Mouse (Mus musculus): ENCODE measurements around the gene Rplp0.

The Rplp0 gene

DNA sequence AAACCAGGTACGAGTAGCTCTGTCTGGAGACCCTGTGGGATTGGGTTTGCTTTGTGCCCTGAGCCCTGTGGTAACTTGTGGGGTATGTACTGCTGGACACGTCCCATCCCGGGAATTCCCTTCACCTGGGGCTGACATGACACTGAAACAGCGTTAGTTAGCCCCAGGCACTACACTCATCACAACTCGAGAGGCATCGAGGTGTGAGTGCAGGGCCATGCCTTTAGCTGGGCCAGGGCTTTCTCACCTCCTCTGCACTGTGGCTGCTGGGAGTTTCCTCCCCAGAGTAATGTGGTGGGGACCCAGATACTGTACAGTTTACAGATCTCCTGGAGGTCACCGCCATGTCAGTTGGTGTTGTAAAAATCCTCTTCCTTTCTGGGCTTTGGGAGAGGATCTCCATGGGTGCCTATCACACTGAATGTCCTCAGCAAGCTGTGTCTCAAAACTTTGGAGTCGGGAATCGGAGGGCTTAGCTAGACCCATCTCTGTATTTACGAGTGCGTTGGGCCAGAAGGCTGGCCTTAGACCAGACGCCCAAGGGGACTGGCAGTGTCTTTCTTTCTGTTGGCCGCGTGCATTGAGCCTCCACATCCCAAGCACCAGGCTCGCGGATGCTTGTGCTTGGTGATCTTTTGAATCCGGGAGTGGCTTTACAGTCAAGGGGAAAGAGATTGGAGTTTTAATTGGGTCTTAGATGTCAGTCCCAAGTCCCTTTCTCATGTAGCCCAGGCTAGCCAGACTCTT lies 32.6 kb upstream of the Rplp0 start:
- no peak for DNase-seq (ENCODE audit: low spot score in 2 of 2)

DNA sequence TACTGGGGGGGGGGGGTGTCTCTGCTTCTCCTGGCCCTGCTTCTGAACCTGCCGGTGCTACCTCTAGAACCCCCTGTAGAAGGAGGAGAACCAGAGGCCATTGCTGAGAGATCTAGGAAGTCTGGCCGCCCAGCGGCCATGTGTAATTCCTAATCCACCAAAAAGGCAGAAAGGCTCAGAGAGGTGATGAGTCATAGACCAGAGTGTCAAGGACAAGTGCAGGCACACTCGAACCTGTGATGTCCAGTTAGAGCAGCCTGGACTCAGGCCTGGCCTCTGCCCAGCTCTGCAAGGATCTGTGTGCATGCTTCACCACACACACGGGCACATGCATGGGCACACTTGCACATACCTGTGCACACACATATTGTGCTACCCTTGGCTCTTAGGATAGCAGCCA lies 31.1 kb upstream of the Rplp0 start:
- no peak for DNase-seq (ENCODE audit: low spot score in 2 of 2)

DNA sequence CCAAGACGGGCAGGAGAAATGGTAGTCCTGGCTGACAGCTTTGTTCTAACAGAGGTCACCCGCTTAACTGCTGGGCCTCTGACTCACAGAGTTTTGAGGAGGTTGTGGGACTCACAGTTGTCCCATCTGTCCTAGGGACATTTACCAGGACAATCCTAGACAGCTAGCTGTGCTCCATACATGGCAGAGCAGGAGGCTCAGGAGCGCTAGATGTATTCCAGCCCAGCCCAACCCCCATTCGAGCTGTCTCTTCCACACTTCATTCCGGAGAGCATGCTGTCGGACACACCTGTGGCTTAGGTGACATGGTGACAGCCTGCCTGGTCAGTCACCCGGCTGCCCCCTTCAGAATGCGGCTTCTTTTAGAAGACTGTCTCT lies 29.9 kb upstream of the Rplp0 start:
- no peak for DNase-seq (ENCODE audit: low spot score in 2 of 2)

DNA sequence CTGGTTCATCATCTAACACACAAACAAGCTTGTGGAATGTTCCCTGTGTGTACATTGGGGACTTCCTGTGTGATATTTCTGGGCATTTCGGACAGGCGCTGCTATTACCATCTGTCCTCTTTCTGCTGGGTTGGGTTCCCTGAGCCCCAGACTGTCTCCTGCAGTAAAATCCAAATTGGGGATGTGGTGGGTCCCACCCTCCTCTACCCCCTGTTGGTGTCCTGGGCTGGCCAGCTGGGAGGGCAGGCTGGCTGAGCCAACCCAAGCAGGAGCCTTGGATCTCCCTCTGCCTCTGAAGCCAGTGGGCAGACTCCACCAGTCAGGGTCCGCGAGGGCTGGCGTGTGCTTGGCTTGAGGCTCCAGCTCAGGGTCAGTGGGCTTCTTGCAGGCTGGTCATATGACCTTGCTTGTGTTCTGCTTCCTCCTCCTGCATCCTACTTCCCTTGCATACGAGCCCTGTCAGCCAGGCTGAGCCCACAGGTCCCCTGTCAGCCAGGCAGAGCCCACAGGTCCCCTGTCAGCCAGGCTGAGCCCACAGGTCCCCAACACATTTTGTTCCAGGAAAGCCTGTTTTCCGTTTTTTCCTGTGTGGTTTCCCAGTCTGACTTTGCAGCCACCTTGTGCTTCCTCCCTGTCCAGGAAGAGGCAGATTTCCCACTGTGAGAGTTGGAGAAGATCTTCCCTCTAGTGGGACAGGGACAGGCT lies 29.4 kb upstream of the Rplp0 start:
- no peak for DNase-seq (ENCODE audit: low spot score in 2 of 2)

DNA sequence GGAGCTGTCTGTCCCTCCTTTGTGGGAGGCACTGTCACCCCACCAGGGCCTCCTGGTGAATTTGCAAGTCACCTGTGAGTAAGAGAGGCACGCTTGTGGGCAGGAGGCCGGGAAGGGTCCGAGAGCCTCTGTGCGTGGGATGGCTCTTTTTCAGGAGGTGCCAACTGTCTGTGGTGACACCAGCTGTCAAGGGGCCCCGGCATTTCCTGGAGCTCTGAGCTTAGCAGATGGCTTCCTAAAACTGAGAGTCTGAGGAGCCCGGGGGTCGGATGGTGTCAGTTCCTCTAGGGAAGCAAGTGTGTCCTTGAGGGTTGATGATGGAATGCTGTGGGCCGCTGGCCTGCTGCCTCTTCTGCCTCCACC lies 28.8 kb upstream of the Rplp0 start:
- DNase-seq (ENCODE audit: low spot score in 2 of 2) = peak; percentile 60 to 69

DNA sequence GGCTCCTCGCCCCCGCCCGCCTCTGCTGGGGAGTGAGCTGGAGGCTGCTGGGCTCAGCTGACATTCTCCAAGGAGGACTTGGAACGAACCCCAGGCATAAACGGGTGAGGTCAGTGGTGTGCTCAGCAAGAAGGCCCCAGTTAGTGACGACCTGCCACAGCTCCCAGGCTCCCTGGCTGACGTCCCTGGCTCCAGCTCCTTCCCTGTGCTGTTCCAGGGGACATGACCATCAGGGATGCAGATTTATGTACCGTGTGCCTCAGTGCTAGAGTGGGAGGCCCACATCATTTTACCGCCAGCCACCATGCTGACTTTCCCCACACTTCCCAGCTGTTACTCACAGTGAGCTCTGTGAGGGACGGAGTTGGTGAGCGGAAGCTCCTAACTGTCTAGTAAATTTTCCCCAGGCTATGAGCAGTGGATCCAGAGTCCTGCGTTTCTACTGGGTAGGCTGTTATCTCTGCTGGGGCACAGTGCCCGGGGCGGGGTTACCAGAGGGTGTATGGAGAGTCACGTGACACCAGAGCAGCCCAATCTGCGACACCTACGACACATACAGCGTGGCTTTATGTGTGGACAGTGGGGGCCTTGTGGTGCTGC lies 27.5 kb upstream of the Rplp0 start:
- DNase-seq (ENCODE audit: low spot score in 2 of 2) = peak; percentile 69 to 74

DNA sequence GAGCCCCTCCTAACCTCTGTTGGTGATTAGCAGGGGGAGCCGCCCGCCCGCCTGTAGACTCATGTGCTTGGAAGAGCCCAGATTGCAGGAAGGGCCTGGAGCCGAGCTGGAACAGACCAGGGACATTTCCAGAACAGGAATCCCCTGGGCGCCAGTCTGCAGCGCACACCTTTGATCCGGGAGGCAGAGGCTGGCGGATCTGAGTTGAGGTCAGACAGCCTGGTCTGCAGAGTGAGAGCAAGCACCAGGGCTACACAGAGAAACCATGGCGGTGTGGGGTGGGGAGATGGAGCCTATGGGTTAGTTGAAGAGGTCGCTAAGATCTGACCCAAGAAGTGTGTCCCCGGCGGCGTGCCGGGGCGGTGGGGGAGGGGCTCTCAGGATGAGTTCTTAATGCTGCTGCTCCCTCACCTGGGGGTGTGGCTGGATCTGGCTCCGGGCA lies 25.0 kb upstream of the Rplp0 start:
- DNase-seq (ENCODE audit: low spot score in 2 of 2) = no peak

DNA sequence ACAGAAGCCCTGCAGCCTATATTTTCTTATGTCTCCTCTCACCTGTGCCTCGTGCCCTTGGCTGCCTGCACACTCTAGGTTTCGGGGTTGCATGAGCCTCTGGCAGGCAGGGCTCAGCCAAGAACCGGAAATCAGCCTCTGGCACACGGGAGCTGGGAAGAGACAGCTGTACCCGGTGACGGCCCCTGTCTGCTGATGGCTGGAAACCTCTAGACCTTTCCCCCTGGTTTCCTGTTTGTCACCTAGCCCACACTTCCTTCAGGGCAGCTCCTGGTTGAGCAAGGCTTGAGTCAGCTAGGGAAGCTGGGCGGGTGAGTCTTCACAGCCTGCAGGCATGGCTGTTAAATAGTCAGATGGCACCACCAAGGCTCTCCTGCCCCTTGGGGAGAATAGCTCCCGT lies 24.4 kb upstream of the Rplp0 start:
- no peak for DNase-seq (ENCODE audit: low spot score in 2 of 2)

DNA sequence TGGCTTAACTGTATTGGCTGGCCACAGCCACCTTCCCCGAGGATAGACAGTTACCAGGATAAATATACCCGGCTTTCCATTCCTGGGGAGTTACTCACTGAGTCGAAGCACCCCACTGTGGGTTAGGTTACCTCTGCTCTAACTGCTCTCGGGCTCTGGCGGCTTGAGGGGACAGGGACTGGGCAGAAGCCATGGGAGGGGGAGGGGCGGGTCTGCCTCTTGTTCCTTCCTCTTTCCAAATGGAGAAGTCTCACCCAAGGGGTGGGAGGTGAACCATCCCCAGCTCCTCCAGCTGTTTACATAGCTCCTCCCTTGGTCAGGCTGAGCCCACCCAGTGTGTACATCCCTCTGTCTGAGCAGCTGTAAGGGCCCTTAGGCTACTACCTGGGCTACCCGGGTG lies 23.6 kb upstream of the Rplp0 start:
- no peak for DNase-seq (ENCODE audit: low spot score in 2 of 2)

DNA sequence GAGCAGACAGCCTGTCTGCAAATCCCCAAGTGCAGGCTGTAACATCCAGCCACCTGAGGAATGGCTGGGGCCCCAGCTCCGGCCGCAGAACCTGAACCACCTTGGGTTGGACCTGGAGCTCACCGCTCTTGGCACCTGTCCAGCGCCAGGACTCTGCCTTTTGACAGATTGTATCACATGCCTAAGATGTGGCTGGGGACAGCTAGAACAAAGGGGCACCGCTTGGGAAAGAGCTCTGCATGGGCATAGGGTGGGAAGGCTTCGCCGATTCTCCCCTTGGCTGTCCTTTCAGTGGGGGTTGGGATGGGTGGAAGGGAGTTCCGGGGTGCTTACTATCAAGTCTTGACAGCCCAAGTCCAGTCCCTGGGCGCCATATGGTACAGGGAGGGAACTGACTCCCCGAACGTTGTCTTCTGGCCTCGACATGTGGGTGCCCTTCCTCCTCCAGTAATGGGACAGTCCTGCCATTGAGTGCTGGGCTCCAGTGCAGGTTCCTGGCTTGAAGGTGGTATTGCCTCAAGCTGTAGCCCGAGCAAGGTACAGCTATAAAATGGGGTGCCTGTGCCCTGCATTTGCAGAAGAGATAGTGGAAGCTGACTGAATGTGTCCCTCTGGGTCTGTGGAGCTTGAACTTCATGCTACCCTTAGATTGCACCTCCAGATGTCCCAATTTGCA lies 21.1 kb upstream of the Rplp0 start:
- no peak for DNase-seq (ENCODE audit: low spot score in 2 of 2)

DNA sequence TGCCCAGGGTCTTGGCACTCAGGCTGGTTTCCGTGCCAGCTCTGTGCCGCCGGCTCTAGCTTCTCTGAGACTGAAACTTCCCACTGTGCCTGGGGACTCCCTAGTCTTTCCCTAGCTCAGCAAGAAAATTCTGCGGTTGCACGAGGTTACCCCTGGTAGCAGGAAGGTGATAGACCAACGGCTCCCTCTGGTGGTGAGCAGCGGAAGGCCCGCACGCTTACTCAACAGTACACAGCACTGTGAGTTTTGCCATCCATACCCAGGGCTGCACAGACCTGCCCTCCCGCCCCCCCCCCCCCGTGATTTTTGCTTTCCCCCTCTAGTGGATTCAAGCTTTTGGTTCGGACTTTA lies 20.6 kb upstream of the Rplp0 start:
- peak; percentile 90 to 94 for DNase-seq (ENCODE audit: low spot score in 2 of 2)

DNA sequence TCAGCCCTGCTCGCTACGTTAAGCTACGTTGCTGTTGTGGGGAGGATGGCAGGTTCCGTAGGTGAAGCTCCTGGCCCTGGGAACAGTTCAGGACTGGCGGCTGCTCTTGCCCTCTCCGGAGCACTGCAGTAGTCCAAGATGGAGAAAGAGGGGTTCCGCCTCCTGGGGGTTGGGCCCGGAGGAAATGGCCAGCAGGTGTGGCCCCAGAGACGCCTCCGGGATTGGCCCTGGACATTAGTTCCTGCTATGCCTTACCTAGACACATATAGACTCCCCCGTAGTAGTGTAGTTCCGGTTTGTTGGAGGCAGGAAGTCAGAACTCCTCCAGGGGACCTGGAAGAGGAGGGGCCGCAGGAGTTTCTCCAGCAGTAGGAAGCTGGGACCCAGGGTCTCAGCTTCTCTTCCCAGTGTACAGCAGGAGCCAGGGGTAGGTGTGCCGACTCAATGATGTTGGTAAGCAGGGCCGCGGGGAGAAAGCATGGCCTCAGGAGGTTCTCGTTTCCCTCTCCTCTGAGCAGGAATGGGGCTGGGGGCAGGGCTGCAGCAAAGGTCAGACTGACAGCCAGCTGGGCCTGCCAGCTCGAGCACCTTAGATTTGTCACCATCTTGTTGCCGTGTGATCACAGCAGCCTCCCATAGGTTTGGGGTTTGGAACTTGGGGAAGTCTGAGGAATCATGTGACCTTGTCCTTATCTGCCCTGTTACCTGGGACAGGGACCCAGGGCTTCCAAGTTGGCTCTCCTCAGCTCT lies 16.5 kb upstream of the Rplp0 start:
- no peak for DNase-seq (ENCODE audit: low spot score in 2 of 2)

DNA sequence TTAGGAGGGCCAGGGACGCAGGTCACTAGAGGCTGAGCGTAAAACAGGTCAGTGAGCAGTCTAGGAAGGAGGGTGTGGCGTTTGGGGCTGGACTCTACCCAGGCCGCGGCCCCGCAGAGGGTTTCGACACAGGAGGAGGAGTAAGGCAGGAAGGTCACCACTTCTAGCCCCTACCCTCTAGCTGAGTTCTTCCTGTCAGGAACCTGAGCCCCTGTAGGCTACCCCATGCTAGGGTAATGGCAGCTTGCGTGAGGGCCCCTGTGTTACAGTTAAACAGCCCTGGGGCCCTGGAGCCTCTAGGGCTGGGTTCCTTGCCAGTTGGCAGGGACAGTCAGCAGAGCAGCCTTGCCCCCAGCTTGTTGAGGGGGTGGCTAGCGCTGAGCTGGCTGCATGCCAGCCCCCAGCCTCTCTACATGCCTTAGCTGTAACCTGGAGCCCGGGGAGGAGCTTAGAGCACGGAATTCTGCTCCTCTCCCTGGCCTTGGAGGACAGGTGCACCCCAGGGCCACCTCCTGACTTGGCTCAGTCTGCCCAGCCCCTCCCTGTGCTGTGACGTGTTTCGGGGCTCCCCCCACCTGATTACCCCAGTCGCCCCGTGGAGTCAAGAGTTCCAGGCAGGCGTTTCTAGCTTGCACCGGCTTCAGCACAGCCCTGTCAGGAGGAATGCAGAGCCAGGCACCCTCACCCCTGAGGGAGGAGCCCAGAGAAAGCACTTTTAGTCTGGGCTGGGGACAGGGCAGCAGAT lies 15.6 kb upstream of the Rplp0 start:
- peak; percentile 75 to 79 for DNase-seq (ENCODE audit: low spot score in 2 of 2)

DNA sequence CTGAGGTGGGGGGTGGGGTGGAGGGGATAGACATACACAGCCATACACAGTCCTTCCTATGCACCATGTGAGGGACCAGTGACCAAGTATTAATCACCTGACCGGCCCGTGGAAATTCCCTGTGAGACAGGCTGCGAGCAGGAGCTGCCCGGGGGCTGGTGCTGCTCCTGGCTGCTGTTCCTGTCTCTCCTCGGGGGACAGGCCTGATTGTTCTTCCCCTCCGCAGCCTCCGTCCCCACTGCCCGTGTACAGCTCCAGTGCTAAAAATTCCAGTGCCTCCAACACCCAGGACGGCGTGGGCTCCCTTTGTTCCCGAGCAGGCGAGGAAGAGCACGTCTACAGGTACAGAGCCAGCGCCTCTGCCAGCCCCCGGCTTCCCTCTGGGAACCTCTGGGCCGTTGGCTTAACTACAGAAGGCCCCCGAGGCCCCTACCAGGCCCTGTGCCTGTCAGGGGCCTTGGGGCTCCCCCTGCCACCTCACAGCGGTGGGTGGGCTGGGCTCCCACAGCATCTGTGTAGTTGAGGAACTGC lies 14.5 kb upstream of the Rplp0 start:
- DNase-seq (ENCODE audit: low spot score in 2 of 2) = no peak

DNA sequence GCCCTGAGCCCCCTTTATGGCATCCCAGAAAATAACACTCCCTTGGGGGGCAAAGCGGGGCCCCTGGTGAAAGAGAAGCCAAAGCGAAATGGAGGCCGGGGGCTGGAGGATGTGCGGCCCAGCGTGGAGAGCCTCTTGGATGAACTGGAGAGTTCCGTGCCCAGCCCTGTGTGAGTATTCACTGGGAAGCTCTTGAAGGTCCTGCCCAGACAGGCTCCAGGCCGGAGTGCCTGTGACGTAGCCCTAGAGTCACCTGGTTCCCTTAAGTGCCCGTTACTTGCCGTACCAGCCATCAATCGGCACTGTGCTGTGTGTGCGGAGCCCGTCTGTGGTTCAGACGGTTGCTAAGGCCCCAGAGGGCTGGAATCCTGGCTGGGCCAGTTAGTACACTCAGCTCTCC lies 13.6 kb upstream of the Rplp0 start:
- DNase-seq (ENCODE audit: low spot score in 2 of 2) = no peak

DNA sequence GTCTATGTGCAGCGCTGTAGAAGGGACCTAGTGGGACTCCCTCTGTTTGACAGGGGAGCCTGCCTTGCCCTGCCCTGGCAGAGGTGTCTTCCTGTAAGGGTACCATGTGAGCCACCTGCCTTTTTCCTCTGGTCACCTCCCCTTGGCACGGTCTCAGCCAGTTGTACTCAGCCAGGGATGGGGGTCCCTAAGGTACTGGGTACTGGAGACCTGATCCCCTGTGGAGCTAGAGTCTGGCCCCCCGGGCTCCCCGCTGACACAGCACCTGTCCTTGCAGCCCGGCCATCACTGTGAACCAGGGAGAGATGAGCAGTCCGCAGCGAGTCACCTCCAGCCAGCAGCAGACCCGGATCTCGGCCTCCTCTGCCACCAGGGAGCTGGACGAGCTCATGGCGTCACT lies 12.7 kb upstream of the Rplp0 start:
- DNase-seq (ENCODE audit: low spot score in 2 of 2) = no peak

DNA sequence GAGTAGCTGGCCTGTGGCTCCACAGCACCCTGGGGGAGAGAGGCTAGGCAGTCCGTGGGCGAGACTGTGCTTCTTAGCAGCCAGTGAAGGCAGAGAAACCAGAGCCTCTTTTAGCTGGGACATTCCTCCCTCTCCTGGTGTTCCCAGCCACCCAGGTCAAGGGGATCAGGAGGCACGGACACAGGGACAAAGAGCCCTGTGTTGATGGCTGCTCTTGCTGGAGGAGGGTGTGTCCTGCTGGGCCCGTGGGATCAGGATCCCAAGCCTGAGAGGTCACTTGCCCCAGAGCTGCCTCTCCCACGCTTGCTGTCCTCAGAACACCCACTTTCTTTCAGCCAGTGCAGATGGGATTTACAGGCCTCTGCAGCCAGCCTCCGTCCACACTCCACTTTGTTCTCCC lies 12.3 kb upstream of the Rplp0 start:
- DNase-seq (ENCODE audit: low spot score in 2 of 2) = no peak

DNA sequence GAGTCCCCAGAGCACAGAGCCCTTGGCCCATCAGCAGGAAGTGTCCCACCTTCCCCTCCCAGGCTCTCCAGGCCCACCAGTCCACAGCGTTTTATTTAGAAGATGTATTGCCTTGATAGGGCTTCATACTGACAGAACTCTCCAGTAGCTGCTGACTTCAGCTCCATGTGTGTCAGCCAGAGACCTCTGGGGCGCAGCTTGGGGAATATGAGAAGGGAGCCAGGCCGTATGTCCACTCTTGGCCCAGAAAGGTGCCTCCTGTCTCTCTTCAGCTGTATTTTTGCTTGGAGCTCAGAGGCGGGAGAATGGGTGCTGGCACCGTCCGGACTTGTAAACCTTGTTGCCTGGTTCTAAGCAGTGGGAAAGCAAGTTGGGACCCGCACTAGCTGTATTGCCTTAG lies 11.8 kb upstream of the Rplp0 start:
- no peak for DNase-seq (ENCODE audit: low spot score in 2 of 2)

DNA sequence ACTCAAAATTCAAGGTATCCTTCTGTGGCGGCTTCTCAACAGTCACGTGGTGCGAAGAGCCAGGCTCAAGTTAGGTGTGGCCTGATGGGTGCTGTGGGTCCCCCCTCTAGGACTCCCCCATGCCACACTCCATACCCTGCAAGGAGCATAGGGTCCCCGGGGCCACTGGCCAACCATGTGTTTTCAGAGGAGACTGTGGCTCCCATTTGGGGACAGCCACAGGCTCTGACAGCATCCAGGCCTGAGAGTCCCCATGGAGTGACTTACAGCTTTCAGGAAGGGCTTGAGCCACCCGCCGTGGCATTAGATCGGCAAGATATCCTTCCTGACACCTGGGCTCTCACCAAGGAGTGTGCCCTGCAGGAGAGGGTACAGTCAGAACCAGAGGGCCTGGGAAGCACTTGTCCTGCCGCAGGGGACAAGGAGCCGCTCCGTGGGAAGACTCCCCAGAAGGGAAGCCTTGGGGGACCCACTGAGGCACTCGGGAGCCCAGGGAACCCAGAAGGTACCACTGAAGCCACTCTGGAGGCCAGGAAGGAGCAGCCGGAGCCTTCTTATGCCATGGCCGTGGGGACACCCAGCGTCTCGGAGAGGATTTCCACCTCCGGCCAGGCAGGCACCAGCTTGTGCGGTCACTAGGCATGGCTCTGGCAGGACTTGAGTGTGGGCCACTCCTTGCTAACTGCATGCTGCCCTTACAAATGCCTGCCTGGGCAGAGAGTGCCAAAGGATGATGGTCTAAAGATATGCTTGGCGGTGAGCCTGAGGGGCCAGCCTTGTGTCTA lies 10.6 kb upstream of the Rplp0 start:
- DNase-seq (ENCODE audit: low spot score in 2 of 2) = no peak

DNA sequence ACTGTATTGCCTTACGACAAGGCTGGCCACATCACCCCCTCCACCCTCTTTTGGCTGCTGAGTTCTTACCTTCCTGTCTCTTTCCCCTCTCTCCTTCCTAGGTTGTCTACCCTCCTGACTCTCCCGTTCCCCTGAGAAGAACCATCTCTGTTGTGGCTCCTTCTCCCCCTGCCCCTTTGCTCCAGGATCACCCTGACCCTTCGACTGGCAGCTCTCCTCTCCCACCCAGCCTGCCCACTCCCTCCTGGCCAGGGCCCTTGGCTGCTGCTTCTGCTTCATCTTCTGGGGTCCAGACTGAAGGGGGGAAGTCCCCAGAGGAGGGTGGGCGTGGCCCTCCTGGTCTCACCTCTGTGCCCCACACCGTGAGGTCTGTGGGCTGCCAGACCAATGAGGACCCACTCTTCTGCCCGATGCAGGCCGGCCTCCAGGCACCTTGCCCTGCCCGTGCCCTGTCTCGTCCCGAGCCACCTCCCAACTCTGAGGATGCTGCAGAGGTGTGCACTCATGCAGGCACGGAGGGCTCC lies 8.7 kb upstream of the Rplp0 start:
- no peak for DNase-seq (ENCODE audit: low spot score in 2 of 2)
